Mouse (Mus musculus): ENCODE results near the gene Arhgap21.
A peak's percentile ranks its signal among the peaks of the same experiment; 100 is the strongest.

Gene Arhgap21

GRCm38 (mm10) chr2:20894100-20894690 is 74.5 kb downstream of the Arhgap21 start:
- DNase-seq: peak; percentile 32 to 49

- no peak for DNase-seq
Observed at GRCm38 (mm10) chr2:20888751-20889150, 79.9 kb downstream of the Arhgap21 start.

- no peak for DNase-seq
Observed at GRCm38 (mm10) chr2:20883288-20883687, 85.4 kb downstream of the Arhgap21 start.

- peak in 1 of 2 experiments; percentile 7 for DNase-seq
Observed at GRCm38 (mm10) chr2:20879877-20880605, 88.6 kb downstream of the Arhgap21 start.

- no peak for DNase-seq
Observed at GRCm38 (mm10) chr2:20874621-20875020, 94.1 kb downstream of the Arhgap21 start.

DNA sequence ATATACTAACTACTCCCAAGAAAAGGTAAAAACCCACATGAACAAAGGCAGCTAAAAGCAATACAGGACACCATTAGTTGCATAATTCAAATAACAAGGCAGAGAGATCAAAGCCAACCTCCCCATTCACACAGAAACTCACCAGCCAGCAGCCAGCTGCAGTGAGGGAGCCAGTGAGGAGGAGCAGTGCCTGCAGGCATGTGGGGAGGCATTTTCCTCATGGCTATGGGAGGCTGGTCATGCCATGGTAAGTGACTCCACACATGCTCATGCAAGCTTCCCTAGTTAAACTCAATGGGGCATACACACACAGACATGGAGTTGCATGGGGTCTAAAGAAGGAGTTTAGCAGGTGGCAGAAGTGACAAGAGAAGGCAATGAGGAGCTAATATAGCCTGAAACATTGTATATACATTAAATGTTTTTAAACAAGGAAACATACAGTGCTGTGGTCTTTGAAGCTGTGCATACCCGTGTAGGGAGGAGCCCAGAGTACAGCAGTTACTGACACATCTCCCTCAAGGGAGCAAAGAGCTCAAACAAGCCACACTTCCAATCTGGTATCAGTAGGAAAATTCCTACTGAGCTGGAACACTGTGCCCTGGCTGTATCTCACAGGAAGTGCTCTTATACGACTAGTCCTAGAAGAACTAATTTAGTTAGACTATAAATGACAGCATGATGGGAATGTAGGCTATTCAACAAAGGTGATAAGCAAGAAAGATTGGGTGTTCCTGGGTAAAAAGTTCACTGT is 99.3 kb downstream of the Arhgap21 start:
- peak; percentile 36 to 53 for DNase-seq

DNA sequence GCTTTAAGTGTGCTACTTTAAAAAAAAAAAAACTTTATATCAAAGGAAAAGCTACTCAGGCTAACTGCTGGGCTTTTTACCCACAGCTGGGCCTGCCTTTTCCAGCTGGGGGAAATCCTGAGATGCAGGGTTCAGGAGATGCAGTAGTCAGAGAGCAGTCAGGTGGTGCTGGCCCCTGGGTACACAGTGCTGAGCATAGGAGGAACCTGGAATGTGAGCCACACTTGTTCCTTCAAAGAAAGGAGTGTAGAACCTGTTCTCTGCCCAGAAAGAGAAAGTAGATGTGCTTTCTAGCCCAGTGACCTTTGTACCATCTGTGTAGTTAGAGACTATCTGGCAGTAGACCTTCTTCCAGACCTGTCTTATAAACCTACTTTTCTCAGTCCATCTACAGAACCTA is 100.6 kb downstream of the Arhgap21 start:
- no peak for DNase-seq

- DNase-seq: no peak
Observed at GRCm38 (mm10) chr2:20865795-20866194, 102.9 kb downstream of the Arhgap21 start.

DNA sequence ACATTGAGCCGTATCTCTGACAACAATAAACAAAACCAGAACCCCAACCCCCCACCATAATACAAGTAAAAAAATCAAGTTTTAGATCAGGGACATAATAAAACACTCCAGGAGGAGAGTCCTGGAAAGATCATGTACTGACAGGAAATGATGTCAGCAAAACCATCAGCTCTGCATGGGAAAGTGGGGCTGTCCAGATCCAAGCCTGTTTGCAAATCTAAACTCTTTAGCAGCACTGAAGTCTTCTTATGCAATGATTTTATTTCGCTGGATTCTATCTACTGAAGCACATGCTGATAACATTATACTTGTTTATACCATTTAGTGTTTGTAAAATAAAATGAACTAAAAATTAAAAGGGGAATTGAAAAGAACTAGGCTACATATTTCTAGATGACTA is 104.1 kb downstream of the Arhgap21 start:
- no peak for DNase-seq

GRCm38 (mm10) chr2:20860756-20861155 is 107.9 kb downstream of the Arhgap21 start:
- no peak for DNase-seq

DNA sequence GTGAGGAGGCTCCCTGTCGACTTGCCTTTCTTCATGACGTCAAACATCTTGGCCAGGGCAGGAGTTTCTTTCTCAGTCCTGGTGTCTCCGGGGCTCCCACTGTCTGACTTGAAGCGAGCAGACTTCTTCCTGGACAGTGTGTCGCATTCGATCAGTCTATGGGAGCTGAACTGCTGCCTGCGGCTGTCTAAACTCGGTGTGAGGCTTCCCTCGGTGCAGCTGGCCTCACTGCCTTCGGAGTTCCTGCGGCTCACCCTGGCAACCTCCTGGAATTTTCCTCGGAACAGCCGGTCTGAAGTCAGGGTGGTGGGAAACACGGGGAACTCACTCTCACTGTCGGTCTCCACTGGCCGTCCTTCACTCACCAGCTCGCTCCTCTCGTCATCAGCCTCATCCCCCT is 119.3 kb downstream of the Arhgap21 start:
- no peak for DNase-seq

GRCm38 (mm10) chr2:20831608-20832406 is 136.9 kb downstream of the Arhgap21 start:
- DNase-seq: no peak

- no peak for DNase-seq
Observed at GRCm38 (mm10) chr2:20830882-20831281, 137.8 kb downstream of the Arhgap21 start.

GRCm38 (mm10) chr2:20826258-20826657 is 142.4 kb downstream of the Arhgap21 start:
- DNase-seq: no peak

DNA sequence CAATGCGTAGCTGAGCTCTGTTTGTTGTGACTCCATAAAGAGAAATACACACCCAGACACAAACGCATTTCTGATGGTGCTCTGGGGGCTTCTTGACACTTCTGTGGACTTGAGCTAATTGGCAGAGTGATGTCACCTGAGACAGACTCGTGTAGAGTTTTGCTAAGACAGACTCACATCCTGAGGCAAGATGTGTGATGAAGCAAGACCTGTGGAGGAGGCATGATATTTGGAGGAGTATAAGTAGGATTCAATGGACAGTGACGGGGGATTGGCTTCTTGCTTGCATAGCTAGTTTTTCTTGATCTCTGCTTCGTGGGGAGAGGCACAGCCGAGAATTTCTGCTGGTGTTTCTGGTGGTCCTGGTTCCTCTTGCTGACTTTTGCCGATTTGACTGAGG is 150.5 kb downstream of the Arhgap21 start:
- DNase-seq: no peak

DNA sequence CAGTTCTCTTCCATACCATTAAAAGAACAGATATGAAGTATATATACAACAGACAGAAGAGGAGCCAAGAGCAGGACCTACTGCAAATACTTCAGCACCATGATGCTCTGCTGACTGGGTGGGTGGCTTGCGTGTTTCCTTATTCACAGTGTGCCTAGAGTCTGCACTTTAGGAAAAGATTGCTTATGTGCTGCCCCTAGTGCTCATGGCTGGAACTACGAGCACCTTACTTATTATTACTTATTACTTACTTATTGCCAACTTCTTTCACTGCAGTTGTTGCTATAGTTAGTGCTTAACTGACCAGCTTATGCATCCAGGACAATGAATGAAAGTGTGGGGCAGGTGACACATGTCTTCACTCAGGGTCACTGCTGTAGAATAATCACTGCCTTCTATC is 154.7 kb downstream of the Arhgap21 start:
- peak; percentile 23 to 45 for DNase-seq

- DNase-seq: peak; percentile 19 to 54
Observed at GRCm38 (mm10) chr2:20811506-20811905, 157.2 kb downstream of the Arhgap21 start.

- no peak for DNase-seq
Observed at GRCm38 (mm10) chr2:20801236-20801890, 167.3 kb downstream of the Arhgap21 start.

Measured in kidney, postnatal 4 days (tissue).